Mouse (Mus musculus) hindbrain, embryonic 16.5 days (tissue): ENCODE data around the gene Ppm1f. TPM values are rescaled to one million over a fixed set of nuclear protein-coding genes. Genes with fewer than 3 reads are reported as not detected.

Source experiments
- polyA plus RNA-seq: library from polyadenylated mRNA; unstranded; fragments of >200 nt; fragmentation: Nextera tagmentation; extraction: Ambion mirVana; gene quantifications from 2 replicates; pipeline ENCODE4 v1.2.1, GENCODE M21; 2015

The Ppm1f gene
- polyA plus RNA-seq, 1 experiment from 2014 or later: 25.7 TPM

Other genes with a start within 250 kb of the Ppm1f start
- gene Olfr19, start 220.1 kb upstream of the Ppm1f start, polyA plus RNA-seq: not detected in 2 replicates
- gene Spag6l, start 67.0 kb upstream of the Ppm1f start, polyA plus RNA-seq: 19.5 and 22.1 TPM in 2 replicates
- not detected in 2 replicates for gene Igll1, start 32.5 kb upstream of the Ppm1f start, polyA plus RNA-seq
- 63.1 and 74.5 TPM in 2 replicates for gene Top3b, start 25.7 kb upstream of the Ppm1f start, polyA plus RNA-seq
- 0.85 and 1.3 TPM in 2 replicates for gene Vpreb1, start 25.6 kb upstream of the Ppm1f start, polyA plus RNA-seq
- 183 and 184 TPM in 2 replicates for gene Mapk1, start 86.9 kb downstream of the Ppm1f start, polyA plus RNA-seq
- gene Ypel1, start 173.2 kb downstream of the Ppm1f start, polyA plus RNA-seq: 104 and 114 TPM in 2 replicates
- gene Ppil2, start 214.8 kb downstream of the Ppm1f start, polyA plus RNA-seq: 135 and 142 TPM in 2 replicates
- 13.0 and 13.3 TPM in 2 replicates for gene 2610318N02Rik, start 228.7 kb downstream of the Ppm1f start, polyA plus RNA-seq
- 37.8 and 39.6 TPM in 2 replicates for gene Sdf2l1, start 235.9 kb downstream of the Ppm1f start, polyA plus RNA-seq
- 52.1 and 56.7 TPM in 2 replicates for gene Ydjc, start 248.2 kb downstream of the Ppm1f start, polyA plus RNA-seq